Mouse (Mus musculus) megakaryocyte, embryonic 14.5 days (primary cell): ENCODE data around the gene St6galnac3.

Experiments
- FLI1 ChIP-seq: IDR thresholded peaks from 2 replicates; pipeline ENCODE4 v1.6.1; 2012; ENCODE audit warnings: low read length, inconsistent platforms, mixed read lengths
- GATA1 ChIP-seq: IDR thresholded peaks from 3 replicates; pipeline ENCODE4 v1.6.1; 2012; ENCODE audit warnings: mixed read lengths, low read length, inconsistent platforms, borderline replicate concordance

DNA sequence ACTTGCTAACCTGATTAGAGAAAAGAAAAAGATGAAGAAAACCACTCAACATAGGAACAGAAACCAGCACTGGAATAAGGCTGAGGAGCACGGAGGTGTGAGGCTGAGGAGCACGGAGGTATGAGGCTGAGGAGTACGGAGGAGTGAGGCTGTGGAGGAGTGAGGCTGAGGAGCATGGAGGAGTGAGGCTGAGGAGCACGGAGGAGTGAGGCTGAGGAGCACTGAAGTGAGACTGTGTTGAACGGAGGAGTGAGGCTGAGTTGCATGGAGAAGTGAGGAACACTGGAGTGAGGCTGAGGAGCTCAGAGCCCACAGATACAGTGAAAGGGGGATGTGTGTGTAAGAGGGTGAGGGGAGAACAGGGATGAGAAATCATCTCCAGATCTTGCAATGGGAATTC, 564.3 kb downstream of the St6galnac3 start:
- no peak for TF ChIP-seq GATA1
- no peak for TF ChIP-seq FLI1
